Mouse (Mus musculus): ENCODE measurements around the gene Cox8b. TPM values are rescaled to one million over a fixed set of nuclear protein-coding genes. Genes with fewer than 3 reads are reported as not detected.

The Cox8b gene
- polyA plus RNA-seq, 1 experiment from 2014 or later = 0.53 TPM

DNA sequence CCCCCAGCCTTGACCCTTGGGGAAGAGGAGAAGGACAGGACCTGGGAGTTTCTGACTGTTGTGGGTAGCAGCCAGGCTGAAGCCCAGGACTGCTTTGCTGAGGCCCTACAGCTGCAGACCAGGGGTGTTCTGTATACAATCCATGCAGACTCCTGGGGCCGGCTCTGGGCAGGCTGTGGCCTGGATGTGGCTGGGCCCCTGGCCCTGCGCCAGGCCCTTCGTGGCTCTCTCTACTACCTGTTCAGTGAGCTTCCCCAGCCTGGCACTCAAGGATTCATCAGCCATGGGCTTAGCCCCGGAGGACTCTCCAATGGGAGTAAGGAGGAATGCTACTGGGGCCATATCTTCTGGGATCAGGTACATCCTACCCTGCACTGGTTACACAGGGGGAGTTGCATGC, 43.1 kb upstream of the Cox8b start:
- H3K9ac ChIP-seq (ENCODE audit: low read depth, low read length) = no peak overlapping the region

DNA sequence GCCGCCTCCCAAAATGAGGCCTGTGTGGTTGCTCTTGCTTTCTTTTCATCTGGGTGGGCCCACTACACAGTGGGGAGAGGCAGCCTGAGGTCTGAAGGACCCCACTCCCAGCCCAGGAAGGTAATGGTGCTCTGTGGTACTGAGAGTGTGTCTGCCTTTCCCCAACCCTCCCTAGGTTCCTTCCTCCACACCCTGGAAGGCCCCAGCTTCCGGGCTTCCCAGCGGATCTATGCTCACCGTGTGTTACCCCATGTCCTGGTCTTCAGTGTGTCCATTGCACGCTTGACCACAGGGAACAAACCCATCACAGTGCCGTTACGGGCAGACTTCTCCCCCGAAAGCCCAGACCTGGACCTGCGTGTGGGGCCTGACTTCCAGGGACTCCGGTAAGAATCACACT, 42.6 kb upstream of the Cox8b start:
- peak overlapping the region; percentile 78 for H3K27ac ChIP-seq (ENCODE audit: low read depth, low read length)
- no peaks in the 10 kb centered on the region for H3K9me3 ChIP-seq (ENCODE audit: control insufficient read depth)
- TF ChIP-seq CTCF (IDR thresholded peaks at IDR 0.05; ENCODE audit: low read depth) = no peak
- H3K27me3 ChIP-seq (replicated peaks; ENCODE audit: control insufficient read depth, insufficient read depth, low read length) = no peaks in the 10 kb centered on the region
- no peak overlapping the region for H3K9ac ChIP-seq (ENCODE audit: low read depth, low read length)
- ATAC-seq = no peak
- peaks cover 6% of the 10 kb centered on the region for H3K4me1 ChIP-seq (replicated peaks; ENCODE audit: control insufficient read depth, insufficient read depth, low read length)
- H3K4me3 ChIP-seq (ENCODE audit: low read depth, low read length) = no peak overlapping the region
- H3K4me2 ChIP-seq (replicated peaks; ENCODE audit: low read depth) = 0 out of 2 replicates have a peak overlapping the region, but pooled peaks have one; percentile 10
- peaks cover 32% of the 10 kb centered on the region for H3K36me3 ChIP-seq (ENCODE audit: control insufficient read depth, insufficient read depth)
- 84% methylated on average over 10 of the region's 10 CpGs for WGBS

More for the DNA sequence above, 43.1 kb upstream of the Cox8b start:
- H3K9me3 ChIP-seq (ENCODE audit: control insufficient read depth) = no peaks in the 10 kb centered on the region
- H3K4me3 ChIP-seq (ENCODE audit: low read depth, low read length) = no peak overlapping the region
- no peaks in the 10 kb centered on the region for H3K27me3 ChIP-seq (replicated peaks; ENCODE audit: control insufficient read depth, insufficient read depth, low read length)
- ATAC-seq = no peak
- H3K36me3 ChIP-seq (ENCODE audit: control insufficient read depth, insufficient read depth) = peaks cover 37% of the 10 kb centered on the region
- H3K4me1 ChIP-seq (replicated peaks; ENCODE audit: control insufficient read depth, insufficient read depth, low read length) = peaks cover 6% of the 10 kb centered on the region
- H3K4me2 ChIP-seq (replicated peaks; ENCODE audit: low read depth) = no peak overlapping the region
- no peak overlapping the region for H3K27ac ChIP-seq (ENCODE audit: low read depth, low read length)
- TF ChIP-seq CTCF (IDR thresholded peaks at IDR 0.05; ENCODE audit: low read depth) = no peak
- WGBS = 58% methylated on average over 4 of the region's 4 CpGs

DNA sequence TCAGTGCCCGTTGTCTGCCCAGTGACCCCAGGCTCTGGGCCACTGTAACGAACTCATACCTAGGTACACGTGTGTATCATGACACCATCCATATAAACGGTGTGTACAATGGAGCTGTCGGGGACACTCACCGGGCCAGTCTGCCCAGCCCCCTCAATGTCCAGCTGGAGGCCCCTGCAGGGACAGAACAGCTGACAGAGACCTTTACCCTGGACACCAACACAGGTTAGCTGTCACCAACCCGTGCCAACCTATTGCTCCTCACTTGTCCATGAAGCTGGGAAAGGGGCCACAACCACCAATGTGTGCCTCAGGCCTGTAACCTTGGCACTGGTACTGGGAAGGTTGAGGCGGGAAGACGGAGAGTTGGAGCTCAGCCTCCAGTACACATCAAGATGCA, 42.1 kb upstream of the Cox8b start:
- no peaks in the 10 kb centered on the region for H3K27me3 ChIP-seq (replicated peaks; ENCODE audit: control insufficient read depth, insufficient read depth, low read length)
- TF ChIP-seq CTCF (IDR thresholded peaks at IDR 0.05; ENCODE audit: low read depth) = no peak
- no peaks in the 10 kb centered on the region for H3K9me3 ChIP-seq (ENCODE audit: control insufficient read depth)
- H3K4me2 ChIP-seq (replicated peaks; ENCODE audit: low read depth) = peak overlapping the region; percentile 72
- H3K27ac ChIP-seq (ENCODE audit: low read depth, low read length) = peak overlapping the region; percentile 78
- H3K4me1 ChIP-seq (replicated peaks; ENCODE audit: control insufficient read depth, insufficient read depth, low read length) = peaks cover 6% of the 10 kb centered on the region
- peak overlapping the region; percentile 47 for H3K4me3 ChIP-seq (ENCODE audit: low read depth, low read length)
- H3K36me3 ChIP-seq (ENCODE audit: control insufficient read depth, insufficient read depth) = peaks cover 28% of the 10 kb centered on the region
- 28% methylated on average over 9 of the region's 9 CpGs for WGBS
- ATAC-seq = no peak
- H3K9ac ChIP-seq (ENCODE audit: low read depth, low read length) = peak overlapping the region; percentile 52

DNA sequence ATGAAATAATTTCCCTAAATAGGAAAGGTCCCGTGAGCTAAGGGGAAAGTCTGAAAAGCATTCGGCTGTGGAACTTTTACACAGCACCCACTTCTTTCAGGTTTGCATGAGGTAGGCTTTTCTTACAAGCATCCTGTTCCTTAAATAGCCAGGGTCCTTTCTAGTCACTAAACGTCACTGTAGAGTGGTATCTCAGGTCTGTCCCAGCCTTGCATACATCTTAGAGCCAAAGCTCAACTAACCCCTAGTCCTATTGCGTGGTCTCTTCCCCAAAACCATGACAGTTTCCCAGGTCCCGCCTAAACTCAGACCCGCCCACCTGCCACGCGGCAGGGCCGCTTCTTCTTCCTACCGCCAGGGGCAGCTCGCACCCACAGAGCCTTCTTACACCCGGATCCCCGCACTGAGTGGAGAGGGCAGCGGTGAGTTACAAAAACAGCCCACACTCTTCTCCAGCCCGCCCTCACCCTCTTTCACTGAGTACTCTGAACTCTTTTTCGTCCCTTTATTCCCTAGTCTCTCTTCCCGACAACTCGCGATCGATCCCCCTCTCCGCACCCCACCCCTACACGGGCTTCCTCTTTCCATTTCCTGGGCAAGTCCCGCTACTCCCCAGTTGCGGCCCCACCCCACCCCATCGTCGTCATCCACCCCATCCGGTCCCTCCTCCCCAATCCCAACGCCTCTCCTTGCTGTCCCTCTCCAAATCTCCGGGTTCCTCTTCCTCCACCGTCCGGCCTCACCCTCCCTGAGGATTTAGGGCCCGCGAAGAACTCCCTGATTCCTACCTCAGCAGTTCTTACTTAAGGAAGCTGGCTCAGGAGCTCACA, 41.2 kb upstream of the Cox8b start, which contains the start of gene Pgghg:
Gene Pgghg, plus strand, starts transcription at position 170 of the 830 bp plus-strand sequence.
- peak within 1 kb of the TSS; percentile 78 for H3K27ac ChIP-seq (ENCODE audit: low read depth, low read length)
- H3K36me3 ChIP-seq (ENCODE audit: control insufficient read depth, insufficient read depth) = peaks cover 19% of the 10 kb centered on the region
- peak within 1 kb of the TSS; percentile 47 for H3K4me3 ChIP-seq (ENCODE audit: low read depth, low read length)
- peaks cover 6% of the 10 kb centered on the region for H3K4me1 ChIP-seq (replicated peaks; ENCODE audit: control insufficient read depth, insufficient read depth, low read length)
- H3K4me2 ChIP-seq (replicated peaks; ENCODE audit: low read depth) = peak within 1 kb of the TSS; percentile 72
- peak; percentile 79 for ATAC-seq
- no peaks in the 10 kb centered on the region for H3K9me3 ChIP-seq (ENCODE audit: control insufficient read depth)
- H3K27me3 ChIP-seq (replicated peaks; ENCODE audit: control insufficient read depth, insufficient read depth, low read length) = no peaks in the 10 kb centered on the region
- peak; percentile 96 for TF ChIP-seq CTCF (IDR thresholded peaks at IDR 0.05; ENCODE audit: low read depth)
- 2% methylated on average over 33 of the region's 33 CpGs for WGBS
- peak within 1 kb of the TSS; percentile 52 for H3K9ac ChIP-seq (ENCODE audit: low read depth, low read length)

DNA sequence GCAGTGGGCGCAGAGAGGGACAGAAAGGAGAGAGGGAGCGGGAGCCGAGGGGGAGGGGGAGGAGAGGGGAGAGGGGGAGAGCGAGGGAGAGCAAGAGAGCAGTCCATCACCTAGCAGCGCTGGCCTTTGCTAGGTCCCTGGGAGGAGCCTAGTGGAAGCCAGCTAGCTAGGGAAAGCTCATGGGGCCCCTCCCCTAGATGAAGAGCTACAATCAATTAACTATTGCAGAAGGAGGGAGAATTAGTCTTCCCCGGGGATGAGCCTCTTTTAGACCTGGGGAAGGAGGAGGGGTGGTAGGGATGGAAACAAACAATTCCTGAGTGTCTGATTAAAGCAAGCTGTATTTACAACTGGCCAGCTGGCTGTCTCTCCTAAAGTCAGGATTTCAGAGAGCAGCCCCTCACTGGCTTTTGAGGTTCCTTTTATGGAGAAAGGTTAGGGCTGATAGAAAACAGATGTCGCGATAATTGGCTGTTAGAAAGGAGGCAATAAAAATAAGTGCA, 39.5 kb upstream of the Cox8b start:
- no peak for TF ChIP-seq CTCF (IDR thresholded peaks at IDR 0.05; ENCODE audit: low read depth)
- 15% methylated on average over 7 of the region's 8 CpGs for WGBS
- ATAC-seq = peak; percentile 18; the same call in 1 of the 2 replicates
- H3K27me3 ChIP-seq (replicated peaks; ENCODE audit: control insufficient read depth, insufficient read depth, low read length) = no peaks in the 10 kb centered on the region
- peak overlapping the region; percentile 35; the same call in 1 of the 2 replicates for H3K27ac ChIP-seq (ENCODE audit: low read depth, low read length)
- H3K4me2 ChIP-seq (replicated peaks; ENCODE audit: low read depth) = peak overlapping the region; percentile 27; the same call in 1 of the 2 replicates
- H3K36me3 ChIP-seq (ENCODE audit: control insufficient read depth, insufficient read depth) = 0 out of 2 replicates have a peak, but pooled peaks cover 2% of the 10 kb centered on the region
- H3K9me3 ChIP-seq (ENCODE audit: control insufficient read depth) = no peaks in the 10 kb centered on the region
- H3K4me3 ChIP-seq (ENCODE audit: low read depth, low read length) = no peak overlapping the region
- H3K9ac ChIP-seq (ENCODE audit: low read depth, low read length) = no peak overlapping the region
- peaks cover 11% of the 10 kb centered on the region for H3K4me1 ChIP-seq (replicated peaks; ENCODE audit: control insufficient read depth, insufficient read depth, low read length)

DNA sequence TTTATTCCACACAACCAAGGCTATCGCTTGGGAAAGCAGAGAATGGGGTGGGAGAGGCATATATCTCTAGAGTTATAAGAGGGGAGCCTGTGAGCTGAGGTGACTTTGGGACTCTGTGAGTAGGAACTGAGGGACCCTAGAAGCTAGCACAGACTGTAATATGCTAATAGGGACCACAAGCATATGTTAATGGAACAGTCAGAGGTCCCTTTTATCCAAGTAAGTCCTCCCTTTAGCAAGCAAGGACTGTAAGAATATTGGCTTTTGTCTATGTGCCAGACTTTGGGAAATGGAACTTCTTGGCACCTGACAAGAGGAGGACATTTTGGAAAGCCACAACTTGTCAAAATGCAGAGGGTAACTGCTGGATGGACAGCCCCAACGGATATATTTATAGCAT, 38.6 kb upstream of the Cox8b start:
- Histone ChIP-seq H3K9ac (ENCODE audit: low read depth, low read length) (no peak overlapping the region), H3K4me2 (replicated peaks; ENCODE audit: low read depth) (no peak overlapping the region), H3K27ac (ENCODE audit: low read depth, low read length) (no peak overlapping the region), H3K4me1 (replicated peaks; ENCODE audit: control insufficient read depth, insufficient read depth, low read length) (peaks cover 14% of the 10 kb centered on the region), H3K4me3 (ENCODE audit: low read depth, low read length) (no peak overlapping the region), H3K36me3 (ENCODE audit: control insufficient read depth, insufficient read depth) (no peaks in the 10 kb centered on the region), H3K27me3 (replicated peaks; ENCODE audit: control insufficient read depth, insufficient read depth, low read length) (no peaks in the 10 kb centered on the region), H3K9me3 (ENCODE audit: control insufficient read depth) (no peaks in the 10 kb centered on the region)
- WGBS = 59% methylated on average over 2 of the region's 2 CpGs
- TF ChIP-seq CTCF (IDR thresholded peaks at IDR 0.05; ENCODE audit: low read depth) = no peak
- ATAC-seq = no peak

Data from intestine, postnatal 0 days (tissue).